Mouse (Mus musculus) kidney, postnatal 14 days (tissue): ENCODE measurements around the gene Slc4a1.

Experiments
- DNase-seq: peaks from one replicate; pipeline ENCODE4 v3.0.0; 2022; ENCODE audit warnings: mixed read lengths

Gene Slc4a1

GRCm38 (mm10) chr11:102349189-102349954 lies 16.6 kb downstream of the Slc4a1 start:
- DNase-seq = no peak

DNA sequence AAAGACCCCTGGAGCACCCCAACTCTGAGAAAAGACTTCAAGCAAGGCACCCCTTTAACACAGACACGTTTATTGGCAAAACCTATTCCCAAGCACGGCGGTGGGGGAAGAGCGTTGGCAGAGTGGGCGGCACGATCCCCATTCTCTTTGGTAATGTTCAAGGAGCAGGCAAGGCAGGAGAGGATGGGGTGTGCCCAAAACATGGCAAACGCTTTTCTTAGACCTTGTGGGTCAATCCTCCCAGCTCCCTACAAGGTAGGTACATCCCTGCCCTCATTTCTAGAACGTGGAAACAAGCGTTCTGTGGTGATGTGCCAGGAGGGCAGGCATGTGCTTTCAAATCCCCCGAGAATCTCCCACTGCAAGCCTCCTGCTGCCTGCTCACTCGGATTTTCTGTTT lies 17.2 kb downstream of the Slc4a1 start:
- no peak for DNase-seq

GRCm38 (mm10) chr11:102348101-102348585 lies 17.9 kb downstream of the Slc4a1 start:
- DNase-seq = no peak

DNA sequence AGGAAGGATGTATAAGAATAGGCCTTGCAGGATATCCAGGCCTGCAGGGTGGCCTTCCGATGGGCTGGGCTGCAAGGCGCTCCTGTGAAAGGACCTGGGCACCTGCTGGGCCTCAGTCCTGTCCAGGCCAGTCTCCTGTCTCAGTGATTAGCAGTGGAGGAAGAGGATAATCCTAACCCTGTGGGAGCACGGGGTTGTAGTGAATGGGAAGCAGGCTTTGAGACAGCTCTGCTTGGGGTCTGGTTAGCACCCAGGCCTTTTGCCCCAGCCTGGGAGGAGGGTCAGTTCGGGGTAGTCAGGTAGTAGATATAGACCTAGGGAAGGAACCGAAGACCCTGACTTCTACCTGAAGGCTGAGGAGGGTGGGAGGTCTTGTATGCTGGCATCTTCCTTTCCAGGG lies 18.3 kb downstream of the Slc4a1 start:
- no peak for DNase-seq

DNA sequence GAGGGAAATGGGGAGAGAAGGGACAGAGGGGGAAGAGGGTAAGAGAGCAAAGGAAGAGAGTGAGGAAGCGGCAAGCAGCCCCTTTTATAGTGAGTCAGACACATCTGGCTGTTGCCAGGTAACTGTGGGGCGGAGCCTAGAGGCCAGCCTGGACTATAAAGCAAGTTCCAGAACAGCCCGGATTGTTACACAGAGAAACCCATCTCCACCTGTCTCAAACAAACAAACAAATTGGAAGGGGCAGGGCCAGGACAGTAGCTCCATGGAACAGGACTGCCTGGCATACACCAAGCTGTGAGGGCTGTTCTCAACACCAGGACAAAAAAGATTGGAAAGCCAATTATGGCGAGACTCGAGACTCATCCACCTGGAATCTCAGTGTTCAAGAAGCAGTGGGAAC lies 19.1 kb downstream of the Slc4a1 start:
- DNase-seq = no peak

DNA sequence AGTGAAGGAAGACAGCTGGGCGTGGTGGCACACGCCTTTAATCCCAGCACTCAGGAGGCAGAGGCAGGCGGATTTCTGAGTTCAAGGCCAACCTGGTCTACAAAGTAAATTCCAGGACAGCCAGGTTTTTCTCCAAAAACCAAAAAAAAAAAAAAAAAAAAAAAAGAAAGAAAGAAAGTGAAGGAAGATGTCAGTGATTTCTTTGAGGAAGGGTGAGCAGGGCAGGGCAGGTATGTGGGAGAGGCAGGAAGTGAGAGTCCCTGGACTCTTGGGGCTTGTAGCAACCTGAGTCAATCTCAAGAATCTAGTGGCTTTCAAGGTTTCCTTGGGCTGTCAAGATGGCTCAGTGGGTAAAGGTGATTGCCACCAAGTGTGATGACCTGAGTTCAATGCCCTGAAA lies 21.5 kb downstream of the Slc4a1 start:
- no peak for DNase-seq

GRCm38 (mm10) chr11:102342742-102343141 lies 23.3 kb downstream of the Slc4a1 start:
- no peak for DNase-seq

DNA sequence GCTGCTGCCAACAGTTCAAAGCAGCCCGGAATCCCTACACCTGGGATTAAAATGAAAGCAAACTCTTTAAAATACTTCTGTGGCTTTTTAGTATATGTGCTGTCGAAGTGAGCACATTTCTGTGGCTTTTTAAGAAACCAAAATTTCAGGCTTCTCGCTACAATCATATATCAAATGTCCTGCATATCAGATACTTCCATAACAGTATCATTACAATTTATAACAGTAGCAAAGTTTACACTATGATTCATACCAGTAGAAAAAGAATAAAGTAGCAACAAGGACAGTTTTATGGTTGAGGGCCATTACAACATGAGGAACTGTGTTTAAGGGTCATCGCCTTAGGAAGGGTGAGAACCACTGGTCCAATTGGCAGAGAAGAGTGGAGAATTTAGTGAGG lies 24.9 kb downstream of the Slc4a1 start:
- no peak for DNase-seq

- no peak for DNase-seq
Observed at GRCm38 (mm10) chr11:102339624-102340023, 26.4 kb downstream of the Slc4a1 start.

GRCm38 (mm10) chr11:102339195-102339594 lies 26.8 kb downstream of the Slc4a1 start:
- DNase-seq = peak; percentile 61

DNA sequence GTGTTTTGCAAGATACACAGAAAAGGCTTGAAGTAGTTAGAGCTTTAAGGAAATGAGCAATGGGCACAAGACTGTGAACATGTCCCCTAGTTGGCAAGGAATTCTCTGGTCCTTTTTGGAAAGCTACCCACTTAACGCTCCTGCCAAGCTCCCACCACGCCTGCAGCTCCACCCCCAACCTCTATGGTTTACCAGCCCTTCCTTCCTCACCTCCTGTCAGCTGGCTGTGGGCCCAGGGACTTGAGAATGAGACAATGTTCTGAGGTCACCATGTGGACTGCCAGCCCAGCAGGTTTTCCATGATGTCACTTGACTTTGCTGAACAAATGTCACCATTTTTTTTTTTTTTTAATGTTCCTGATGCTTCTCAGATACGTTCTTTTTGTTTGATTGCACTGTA lies 27.4 kb downstream of the Slc4a1 start:
- DNase-seq = peak; percentile 89

DNA sequence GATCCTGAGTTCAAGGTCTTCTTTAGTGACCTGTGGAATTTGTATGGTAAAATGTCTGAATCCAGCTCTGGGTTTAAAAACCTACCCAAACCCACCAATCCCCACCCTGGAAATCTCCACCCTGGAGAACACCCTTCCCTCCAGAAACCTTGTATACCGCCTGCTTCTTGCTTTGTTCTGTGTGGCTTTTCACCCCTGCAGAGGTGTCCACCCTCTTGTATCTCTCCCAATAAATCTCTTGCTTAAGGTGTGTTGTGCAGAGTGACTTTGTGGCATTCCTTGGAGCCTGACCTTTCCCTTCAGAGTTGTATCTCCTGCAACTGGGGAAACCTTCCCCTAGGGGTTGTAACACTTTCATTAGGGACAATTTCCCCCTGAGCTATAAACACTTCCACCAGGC lies 28.1 kb downstream of the Slc4a1 start:
- no peak for DNase-seq

DNA sequence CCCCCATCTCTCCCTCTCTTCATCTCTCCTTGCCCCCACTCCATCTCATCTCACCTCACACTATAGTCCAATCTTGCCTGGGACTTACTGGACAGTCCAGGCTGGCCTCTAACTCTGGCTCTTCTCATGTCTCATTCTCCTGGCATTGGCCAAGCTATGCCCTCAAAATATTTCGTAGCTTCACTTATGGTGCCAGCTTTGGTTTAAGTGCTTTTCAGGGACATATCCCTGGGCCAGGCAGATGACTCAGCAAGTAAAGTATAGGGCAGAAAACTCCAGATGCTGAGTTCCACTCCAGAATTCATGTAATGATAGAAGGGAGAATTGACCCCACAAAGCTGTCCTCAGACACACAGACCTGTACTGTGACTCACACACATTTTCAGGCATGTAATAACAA lies 29.8 kb downstream of the Slc4a1 start:
- DNase-seq = no peak

GRCm38 (mm10) chr11:102334973-102335700 lies 30.9 kb downstream of the Slc4a1 start:
- DNase-seq = peak; percentile 61

- DNase-seq = no peak
Observed at GRCm38 (mm10) chr11:102334010-102334409, 32.0 kb downstream of the Slc4a1 start.

GRCm38 (mm10) chr11:102333061-102333460 lies 32.9 kb downstream of the Slc4a1 start:
- no peak for DNase-seq

- no peak for DNase-seq
Observed at GRCm38 (mm10) chr11:102331806-102332205, 34.2 kb downstream of the Slc4a1 start.

DNA sequence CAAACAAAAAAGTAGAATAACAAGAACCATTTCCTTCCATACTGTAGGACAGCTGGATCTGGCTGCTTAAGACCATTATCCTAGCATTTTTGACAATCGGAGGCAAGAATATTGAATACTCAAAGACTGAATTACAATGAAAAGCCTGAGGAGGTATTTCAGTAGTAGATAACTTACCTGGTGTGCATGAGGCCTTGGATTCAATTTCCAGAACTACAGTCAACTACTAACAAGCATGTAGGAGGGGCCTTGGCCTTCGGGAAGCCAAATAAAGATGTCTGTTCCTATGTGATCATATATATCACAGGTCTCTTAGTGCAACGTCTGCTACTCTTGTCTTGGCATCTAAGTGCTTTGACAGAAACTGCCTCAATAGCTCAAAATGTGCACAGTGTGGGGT lies 36.0 kb downstream of the Slc4a1 start:
- DNase-seq = no peak

- no peak for DNase-seq
Observed at GRCm38 (mm10) chr11:102329518-102329917, 36.5 kb downstream of the Slc4a1 start.

GRCm38 (mm10) chr11:102327839-102328238 lies 38.2 kb downstream of the Slc4a1 start:
- no peak for DNase-seq

DNA sequence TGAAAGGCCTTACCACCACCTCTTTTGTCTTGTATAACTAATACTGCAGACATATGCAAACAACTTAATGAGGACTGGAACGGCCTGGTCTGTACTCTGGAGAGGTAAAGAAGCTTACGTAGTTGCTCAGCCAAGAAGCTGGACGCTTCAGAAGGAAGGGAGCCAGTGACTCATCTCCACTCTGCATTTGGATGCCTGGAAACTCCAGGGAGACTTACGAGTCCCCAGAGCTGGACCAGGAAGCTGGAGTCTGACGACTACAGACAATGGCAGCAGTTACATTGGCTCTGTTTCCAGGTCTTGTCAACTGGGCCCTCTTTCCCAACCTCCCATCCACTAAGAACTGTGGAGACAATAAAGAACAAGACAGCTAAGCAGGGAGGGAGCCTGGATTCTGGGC lies 38.8 kb downstream of the Slc4a1 start:
- no peak for DNase-seq

DNA sequence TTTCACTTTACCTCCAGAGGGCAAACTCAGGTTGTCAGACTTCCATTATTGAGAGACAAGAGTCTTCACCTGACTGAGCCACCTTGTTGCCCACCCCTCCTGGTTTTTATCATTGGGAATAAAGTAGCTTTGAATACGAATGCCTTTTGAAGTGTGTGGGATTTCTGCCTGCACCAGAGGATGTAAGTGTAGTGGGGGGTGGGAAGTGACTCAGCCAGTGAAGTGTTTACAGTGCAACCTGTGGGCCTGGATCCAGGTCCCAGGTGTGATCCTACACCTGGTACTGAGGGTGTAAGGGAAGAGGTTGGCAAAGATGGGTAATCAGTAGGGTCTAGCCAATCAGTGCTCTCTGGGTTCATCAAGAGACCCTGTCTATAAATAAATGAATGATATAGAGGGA lies 42.5 kb downstream of the Slc4a1 start:
- DNase-seq = no peak

DNA sequence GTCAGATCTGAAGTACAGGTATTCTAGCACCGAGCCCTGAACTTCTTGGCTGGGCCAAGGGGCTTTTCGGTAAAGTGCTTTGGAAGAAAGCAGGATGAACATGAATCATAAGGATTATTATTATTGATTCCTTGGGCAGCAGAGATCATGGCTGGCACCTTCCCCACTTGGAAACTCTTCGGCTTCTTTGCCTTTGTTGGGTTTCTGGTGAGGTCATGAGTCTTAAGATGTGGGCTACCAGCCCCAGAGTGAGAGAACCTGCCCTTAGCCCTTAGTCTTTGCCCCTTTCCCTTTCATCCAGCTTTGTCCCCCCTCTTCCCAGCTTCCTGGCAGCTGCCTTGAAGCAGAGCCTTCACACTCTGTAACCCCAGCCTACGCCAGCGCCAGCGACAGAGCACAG lies 44.1 kb downstream of the Slc4a1 start:
- no peak for DNase-seq

- peak; percentile 83 for DNase-seq
Observed at GRCm38 (mm10) chr11:102320686-102321005, 45.4 kb downstream of the Slc4a1 start.
